Mouse (Mus musculus) thymus, adult 2 months (tissue): Measurements from ENCODE around the gene Cdc42ep4.

Experiments used
- CTCF ChIP-seq: fragments of 200-500 bp; IDR thresholded peaks from 2 replicates; pipeline ENCODE4 v1.5.1; 2012; ENCODE audit warnings: mild to moderate bottlenecking, control low read depth, low read length, moderate library complexity, borderline replicate concordance; ENCODE audit not compliant: control insufficient read depth, poor library complexity, insufficient read depth; ENCODE audit errors: extremely low read depth
- POLR2A ChIP-seq: fragments of 200-500 bp; IDR thresholded peaks from 2 replicates; pipeline ENCODE4 v1.6.1; 2012; ENCODE audit warnings: mild to moderate bottlenecking, low read length, control low read depth, moderate library complexity; ENCODE audit not compliant: control insufficient read depth, poor library complexity, insufficient read depth; ENCODE audit errors: extremely low read depth

- no peak for TF ChIP-seq CTCF
- TF ChIP-seq POLR2A: no peak
Observed at GRCm38 (mm10) chr11:113682897-113683626, 68.6 kb downstream of the Cdc42ep4 start.
